Mouse (Mus musculus): ENCODE results near the gene Ccdc80. TPM values are rescaled to one million over a fixed set of nuclear protein-coding genes. Genes with fewer than 3 reads are reported as not detected.

Gene Ccdc80
- polyA plus RNA-seq, 1 experiment = not detected

GRCm38 (mm10) chr16:45148488-45149082 is 55.4 kb downstream of the Ccdc80 start:
- no peak for TF ChIP-seq GATA1 (IDR thresholded peaks at IDR 0.05; ENCODE audit: low read length)

GRCm38 (mm10) chr16:45154741-45155250 is 61.6 kb downstream of the Ccdc80 start:
- TF ChIP-seq GATA1 (IDR thresholded peaks at IDR 0.05; ENCODE audit: low read length) = no peak

GRCm38 (mm10) chr16:45158136-45158521 is 64.9 kb downstream of the Ccdc80 start:
- no peak for TF ChIP-seq GATA1 (IDR thresholded peaks at IDR 0.05; ENCODE audit: low read length)

GRCm38 (mm10) chr16:45158522-45159388 is 65.6 kb downstream of the Ccdc80 start, which contains the start of the genes Slc35a5 and Atg3:
TSS of gene Slc35a5 (minus strand) at chr16:45158706.
TSS of gene Atg3 (plus strand) at chr16:45158785.
- no peak for TF ChIP-seq GATA1 (IDR thresholded peaks at IDR 0.05; ENCODE audit: low read length)

GRCm38 (mm10) chr16:45159389-45159716 is 66.2 kb downstream of the Ccdc80 start:
- no peak for TF ChIP-seq GATA1 (IDR thresholded peaks at IDR 0.05; ENCODE audit: low read length)

Other genes starting within 250 kb of the Ccdc80 start
- gene Cd200r2, start 226.3 kb upstream of the Ccdc80 start, polyA plus RNA-seq (2012) = not detected in 2 replicates
- 0.06 and 0.14 TPM in 2 replicates for gene Cd200r3, start 149.7 kb upstream of the Ccdc80 start, polyA plus RNA-seq (2012)
- gene Slc35a5, start 65.3 kb downstream of the Ccdc80 start, polyA plus RNA-seq (2012) = 0.12 TPM in 1 of 2 replicates, not detected in the other
- gene Atg3, start 65.4 kb downstream of the Ccdc80 start, polyA plus RNA-seq (2012) = 12.8 and 16.2 TPM in 2 replicates
- not detected in 2 replicates for gene Btla, start 130.9 kb downstream of the Ccdc80 start, polyA plus RNA-seq (2012)

All from G1E-ER4 (cell line).